Mouse (Mus musculus) CD4-positive, CD25-positive, alpha-beta regulatory T cell, adult 9 weeks (primary cell): Measurements from ENCODE around the gene Fbxw20. TPM values are rescaled to one million over a fixed set of nuclear protein-coding genes. Genes with fewer than 3 reads are reported as not detected.

Experiments used
- polyA plus RNA-seq: library from polyadenylated mRNA; unstranded; fragments of 100-300 nt; shearing (Covaris generic); gene quantifications from one replicate; pipeline ENCODE4 v1.2.1, GENCODE M21; 2017

Fbxw20 gene
- polyA plus RNA-seq = not detected

DNA sequence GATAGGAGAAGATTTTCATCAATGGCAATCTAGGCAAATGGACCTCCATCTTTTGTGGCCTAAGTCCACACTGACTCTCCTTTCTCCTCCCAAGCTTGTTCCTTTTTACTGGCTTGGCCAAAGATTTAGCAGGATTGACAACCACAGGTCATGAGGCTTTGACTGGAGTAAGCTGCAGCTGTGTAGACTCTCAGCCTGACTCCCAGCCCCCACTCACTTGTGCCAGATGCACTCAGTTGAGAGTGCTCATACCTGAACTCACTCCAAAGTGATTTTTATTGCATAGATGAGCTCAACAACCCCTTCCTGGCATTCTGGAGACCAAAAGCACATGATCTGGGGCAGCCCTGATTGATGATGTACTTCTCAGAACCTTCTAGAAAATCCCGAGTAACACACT, at the start of gene Fbxw20:
Gene Fbxw20, minus strand, starts transcription at position 101 of the 400 bp plus-strand sequence.

DNA sequence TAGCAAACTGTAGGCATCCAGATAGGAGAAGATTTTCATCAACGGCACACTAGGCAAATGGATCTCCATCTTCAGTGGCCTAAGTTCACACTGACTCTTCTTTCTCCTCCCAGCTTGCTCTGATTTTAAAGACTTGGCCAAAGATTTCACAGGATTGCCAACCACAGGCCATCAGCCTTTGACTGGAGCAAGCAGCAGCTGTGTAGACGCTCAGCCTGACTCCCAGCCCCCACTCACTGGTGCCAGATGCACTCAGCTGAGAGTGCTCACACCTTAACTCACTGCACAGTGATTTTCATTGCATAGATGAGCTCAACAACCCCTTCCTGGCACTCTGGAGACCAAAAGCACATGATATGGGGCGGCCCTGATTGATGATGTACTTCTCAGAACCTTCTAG, 38.7 kb downstream of the Fbxw20 start, which contains the start of gene Fbxw13:
Gene Fbxw13, minus strand, starts transcription at position 101 of the 400 bp plus-strand sequence.

Other genes with a start within 250 kb of the Fbxw20 start
- gene Ucn2, start 248.7 kb downstream of the Fbxw20 start, polyA plus RNA-seq = not detected
- gene Pfkfb4, start 243.0 kb downstream of the Fbxw20 start, polyA plus RNA-seq = 8.2 TPM
- gene Shisa5, start 196.2 kb downstream of the Fbxw20 start, polyA plus RNA-seq = 5,230 TPM
- gene Trex1, start 175.0 kb downstream of the Fbxw20 start, polyA plus RNA-seq = 102 TPM
- gene Atrip, start 160.6 kb downstream of the Fbxw20 start, polyA plus RNA-seq = 34.2 TPM
- gene Ccdc51, start 152.3 kb downstream of the Fbxw20 start, polyA plus RNA-seq = 17.6 TPM
- 662 TPM for gene Tma7, start 152.2 kb downstream of the Fbxw20 start, polyA plus RNA-seq
- gene Plxnb1, start 139.4 kb downstream of the Fbxw20 start, polyA plus RNA-seq = 2.9 TPM
- not detected for gene Fbxw21, start 72.7 kb downstream of the Fbxw20 start, polyA plus RNA-seq
- not detected for gene Fbxw13, start 38.8 kb downstream of the Fbxw20 start, polyA plus RNA-seq
- gene Fbxw14, start 52.9 kb upstream of the Fbxw20 start, polyA plus RNA-seq = not detected
- not detected for gene Fbxw28, start 104.9 kb upstream of the Fbxw20 start, polyA plus RNA-seq
- gene Fbxw22, start 169.5 kb upstream of the Fbxw20 start, polyA plus RNA-seq = not detected
- not detected for gene Fbxw16, start 214.4 kb upstream of the Fbxw20 start, polyA plus RNA-seq